Mouse (Mus musculus): Measurements from ENCODE around the gene Mill1.
"Not testable (repeated sequence)": the region's sequence is repeated elsewhere in the genome, so short reads cannot be mapped to it uniquely, and the experiment has no call there.

Gene Mill1

DNA sequence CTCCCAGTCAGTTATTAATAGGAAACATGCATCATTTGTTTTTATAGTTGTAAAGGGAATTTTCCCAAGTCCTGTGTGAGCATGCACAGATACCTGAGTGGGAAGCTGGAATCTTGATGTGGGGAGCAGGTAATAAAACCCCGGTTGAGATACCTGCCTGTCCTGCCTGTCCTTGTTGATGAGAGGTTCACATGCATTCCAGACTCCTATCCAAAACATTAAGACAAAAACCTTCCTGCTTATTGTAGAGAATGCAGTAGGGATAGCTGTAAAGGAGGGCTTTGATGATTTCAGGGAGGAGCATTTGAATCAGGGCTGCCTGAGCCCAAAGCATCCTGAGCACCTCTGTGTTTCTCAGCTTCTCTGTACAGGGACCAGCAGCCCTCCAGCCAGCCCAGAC lies at the start of gene Mill1:
Gene Mill1 (plus strand): TSS at position 301 of the 400 bp plus-strand sequence.
- DNase-seq: no peak

DNA sequence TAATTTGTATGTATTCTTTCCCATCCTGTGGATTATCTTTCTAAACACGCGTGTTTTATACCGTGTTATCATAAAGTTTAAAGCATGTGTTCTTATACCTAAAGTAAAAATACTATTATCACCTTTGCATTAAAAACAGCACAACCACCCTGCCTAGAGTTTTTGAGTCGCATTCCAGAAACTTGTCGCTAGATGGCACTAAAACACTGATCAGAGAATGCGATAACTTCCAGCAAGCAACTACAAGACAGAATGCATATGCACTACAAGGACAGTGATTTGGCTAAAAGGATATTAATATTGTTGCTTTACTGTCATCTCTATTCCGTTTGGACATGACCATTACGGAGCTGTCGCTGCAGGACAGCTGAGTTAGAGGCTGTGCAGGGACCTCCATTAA lies 34.2 kb upstream of the Mill1 start:
- peak in 1 of 2 experiments; percentile 5 for DNase-seq

DNA sequence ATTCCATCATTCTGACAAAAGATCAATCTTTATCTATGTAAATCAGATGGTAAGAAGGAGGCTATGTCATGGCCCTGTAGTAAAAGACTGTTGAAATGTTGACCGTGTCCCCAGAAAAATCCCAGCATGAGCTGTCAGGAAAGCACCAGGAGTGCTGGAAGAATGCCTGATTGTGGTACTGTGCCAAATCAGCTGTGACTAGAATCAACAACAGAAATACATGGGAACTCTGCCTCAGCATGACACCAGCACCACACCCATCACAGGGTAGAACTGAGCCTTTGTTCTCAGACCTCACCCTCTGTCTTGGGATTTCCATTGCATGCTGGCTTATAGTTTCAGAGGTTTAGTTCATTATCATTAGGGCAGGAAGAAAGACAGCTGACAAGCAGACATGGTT lies 30.4 kb upstream of the Mill1 start:
- DNase-seq: no peak

DNA sequence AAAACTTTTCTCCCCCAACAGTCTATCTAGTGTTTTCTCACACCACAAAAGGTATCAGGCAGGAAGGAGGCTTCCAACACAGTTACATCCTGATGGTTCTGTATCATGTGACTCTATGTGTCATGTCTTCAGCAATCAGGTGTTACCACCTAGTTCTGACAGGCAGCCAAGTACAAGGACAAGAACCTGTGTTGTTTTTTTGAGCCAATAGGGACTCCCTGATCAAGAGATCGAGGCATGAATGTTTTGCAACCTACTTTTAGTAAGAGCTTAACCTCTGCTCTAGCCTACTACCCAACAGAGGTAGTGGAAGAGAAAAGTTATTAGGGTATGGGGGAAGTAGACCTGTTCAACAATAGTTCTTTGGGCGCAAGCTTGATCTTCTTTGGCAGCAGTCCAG lies 6.6 kb upstream of the Mill1 start:
- DNase-seq: no peak

DNA sequence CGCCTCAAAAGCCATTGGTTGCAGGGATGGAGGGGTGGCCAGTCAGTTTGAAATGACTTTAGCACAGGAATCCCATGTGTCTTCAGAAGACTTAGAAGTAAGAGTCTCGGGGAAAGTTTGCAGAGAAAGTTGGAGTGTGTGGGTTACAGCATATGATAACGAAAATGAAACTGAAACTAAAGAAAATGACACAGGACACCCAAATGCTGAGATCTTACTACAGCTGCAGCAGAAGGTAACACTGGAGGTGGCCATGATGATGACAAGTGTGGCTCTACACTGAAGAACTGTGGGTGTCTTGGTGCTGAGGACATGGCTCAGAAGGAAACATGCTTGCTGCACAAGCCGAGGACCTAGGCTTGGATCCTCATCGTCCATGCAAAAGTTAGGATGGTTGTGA lies 3.9 kb upstream of the Mill1 start:
- no peak for DNase-seq

DNA sequence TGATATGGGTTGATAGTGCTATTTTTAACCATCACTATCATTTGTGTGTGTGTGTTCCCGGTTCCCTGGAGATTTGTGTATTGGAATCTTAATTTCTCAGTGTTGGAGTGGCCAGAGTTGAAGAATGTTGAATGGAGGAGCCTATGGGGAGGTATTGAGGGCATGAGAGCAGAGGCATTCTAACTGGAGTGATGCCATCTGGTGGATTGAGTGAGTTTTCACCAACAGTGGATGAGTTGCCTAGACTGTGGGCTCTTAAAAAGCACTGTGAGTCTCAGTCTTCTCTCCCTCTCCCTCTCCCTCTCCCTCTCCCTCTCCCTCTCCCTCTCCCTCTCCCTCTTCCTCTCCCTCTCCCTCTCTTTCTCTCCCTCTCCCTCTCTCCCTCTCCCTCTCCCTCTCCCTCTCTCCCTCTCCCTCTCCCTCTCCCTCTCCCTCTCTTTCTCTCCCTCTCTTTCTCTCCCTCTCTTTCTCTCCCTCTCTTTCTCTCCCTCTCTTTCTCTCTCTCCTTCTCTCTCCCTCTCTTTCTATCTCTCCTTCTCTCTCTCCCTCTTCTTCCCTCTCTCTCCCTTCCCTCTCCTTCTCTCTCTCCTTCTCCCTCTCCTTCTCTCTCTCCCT lies 1.1 kb upstream of the Mill1 start:
- not testable (repeated sequence) for DNase-seq

DNA sequence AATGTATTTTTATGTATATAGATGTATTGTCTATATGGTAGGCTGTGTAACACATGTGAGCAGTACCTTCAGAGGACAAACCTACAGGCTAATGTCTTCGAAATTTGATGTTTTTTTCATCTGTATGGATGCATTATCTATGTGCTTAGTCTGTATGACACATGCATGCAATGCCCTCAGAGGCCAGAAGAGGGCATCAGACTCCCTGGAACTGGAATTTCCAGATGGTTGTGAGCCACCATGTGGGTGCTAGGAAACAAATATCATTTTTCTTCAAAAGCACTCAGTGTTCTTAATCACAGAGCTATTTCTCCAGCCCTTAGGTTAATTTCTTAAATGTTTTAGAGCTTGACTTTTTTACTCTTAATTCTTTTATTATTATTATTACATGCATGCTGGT lies 15.1 kb downstream of the Mill1 start:
- no peak for DNase-seq

DNA sequence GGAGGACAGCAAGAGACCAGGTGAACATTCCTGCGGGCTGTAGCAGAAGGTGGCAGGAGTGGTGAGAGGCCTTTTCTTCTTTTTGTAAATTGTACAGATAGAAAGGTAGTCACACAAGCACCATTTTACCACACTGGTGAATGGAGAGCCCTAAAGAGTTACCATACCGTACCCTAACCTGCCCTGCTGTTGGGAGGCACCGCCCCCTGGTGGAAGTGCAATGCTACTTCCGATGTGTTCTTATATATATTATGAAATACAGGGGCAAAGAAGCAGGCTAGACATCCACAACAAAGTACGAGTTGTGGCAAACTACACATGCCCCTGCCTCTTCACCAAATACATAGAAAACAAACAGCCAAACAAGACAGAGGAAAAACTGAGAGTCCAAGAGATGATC lies 19.9 kb downstream of the Mill1 start:
- DNase-seq: peak in 1 of 2 experiments; percentile 2

All from kidney, postnatal 4 days (tissue).